Mouse (Mus musculus) ovary, adult 10 weeks (tissue): ENCODE results near the gene Zfp639. TPM values are rescaled to one million over a fixed set of nuclear protein-coding genes. Genes with fewer than 3 reads are reported as not detected.

ENCODE experiments used
- polyA plus RNA-seq: library from polyadenylated mRNA; stranded (reverse); fragments of 350-450 nt; fragmentation: Illumina TruSeq; extraction: RNeasy Lipid Tissue Mini Kit (QIAGEN cat#74804); gene quantifications from one replicate; pipeline ENCODE4 v1.2.3, GENCODE M21; 2014

Zfp639 gene
- 149 TPM for polyA plus RNA-seq

GRCm38 (mm10) chr3:32509496-32510374, at the start of gene Zfp639:
Gene Zfp639 (plus strand): TSS chr3:32510259.

GRCm38 (mm10) chr3:32492097-32493090, 17.7 kb upstream of the Zfp639 start, which contains the start of gene Kcnmb3:
Gene Kcnmb3 (minus strand): TSS chr3:32492231.

GRCm38 (mm10) chr3:32529303-32529898, 19.3 kb downstream of the Zfp639 start, which contains the start of gene Mfn1:
Gene Mfn1 (plus strand): TSS chr3:32529465.

Other genes with a start within 250 kb of the Zfp639 start
- gene Zmat3, start 144.2 kb upstream of the Zfp639 start, polyA plus RNA-seq, result 12.9 TPM
- gene Pik3ca, start 112.6 kb upstream of the Zfp639 start, polyA plus RNA-seq, result 115 TPM
- gene Kcnmb3, start 18.0 kb upstream of the Zfp639 start, polyA plus RNA-seq, result 0.34 TPM
- 312 TPM for gene Mfn1, start 19.2 kb downstream of the Zfp639 start, polyA plus RNA-seq
- 48.2 TPM for gene Gnb4, start 106.3 kb downstream of the Zfp639 start, polyA plus RNA-seq
- 54.7 TPM for gene Actl6a, start 196.0 kb downstream of the Zfp639 start, polyA plus RNA-seq
- 315 TPM for gene Ndufb5, start 226.7 kb downstream of the Zfp639 start, polyA plus RNA-seq
- 45.9 TPM for gene Mrpl47, start 227.3 kb downstream of the Zfp639 start, polyA plus RNA-seq